Mouse (Mus musculus): ENCODE results near the gene Mettl7b. TPM values are rescaled to one million over a fixed set of nuclear protein-coding genes. Genes with fewer than 3 reads are reported as not detected.
"Not testable (repeated sequence)": the region's sequence is repeated elsewhere in the genome, so short reads cannot be mapped to it uniquely, and the experiment has no call there.

The Mettl7b gene
- not detected for total RNA-seq (2021)

DNA sequence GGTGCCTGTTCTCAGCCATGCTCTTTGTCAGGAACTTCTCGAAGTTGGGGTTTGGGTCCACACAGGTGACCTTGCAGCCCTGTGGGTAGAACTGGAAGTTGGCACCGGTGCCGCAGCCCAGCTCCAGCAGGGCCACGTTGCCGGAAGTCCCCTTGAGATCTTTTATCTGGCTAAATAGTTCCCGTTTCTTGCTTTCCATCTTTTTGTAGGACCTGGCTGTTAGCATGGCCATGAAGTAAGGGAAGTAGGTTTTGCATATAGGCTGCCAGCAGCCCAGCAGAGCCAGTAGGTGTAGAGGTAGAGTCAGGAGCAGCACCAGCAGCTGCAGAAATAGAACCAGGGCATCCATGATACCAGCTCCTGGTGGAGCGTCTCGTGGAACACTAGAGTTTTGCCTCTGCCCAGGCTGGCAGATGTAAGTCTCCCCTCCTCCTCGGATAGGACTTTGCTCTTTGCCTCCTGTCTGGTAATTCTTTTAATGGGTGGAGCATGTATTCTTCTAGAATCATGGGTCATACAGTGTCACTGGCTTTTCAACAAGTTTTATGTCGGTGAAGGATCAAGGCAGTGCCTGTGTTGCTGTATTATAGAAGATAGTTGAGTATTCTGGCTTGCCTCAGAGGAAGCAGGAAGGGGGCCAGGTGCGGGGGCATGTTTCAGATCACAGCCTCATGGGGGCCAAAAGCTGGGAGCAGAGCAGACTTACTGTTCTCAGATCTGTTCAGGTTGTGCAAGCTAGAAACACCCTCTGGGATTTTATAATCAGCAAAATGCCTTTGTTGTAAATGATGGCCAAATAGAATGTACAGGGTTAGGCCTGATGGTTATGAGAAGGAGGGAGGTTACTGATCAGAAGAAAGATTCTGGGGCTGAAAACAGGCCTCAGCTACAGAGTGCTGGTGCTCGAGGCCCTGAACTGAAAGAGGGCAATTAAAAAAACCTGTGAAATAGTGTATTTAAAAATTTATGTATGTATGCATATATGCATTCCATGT, at the start of gene Mettl7b:
TSS of gene Mettl7b (minus strand) at position 399 of the 995 bp plus-strand sequence.
- intact Hi-C loops (cut with DNase I) = no loop called here
- DNase-seq (ENCODE audit: low spot score in 2 of 2) = no peak

DNA sequence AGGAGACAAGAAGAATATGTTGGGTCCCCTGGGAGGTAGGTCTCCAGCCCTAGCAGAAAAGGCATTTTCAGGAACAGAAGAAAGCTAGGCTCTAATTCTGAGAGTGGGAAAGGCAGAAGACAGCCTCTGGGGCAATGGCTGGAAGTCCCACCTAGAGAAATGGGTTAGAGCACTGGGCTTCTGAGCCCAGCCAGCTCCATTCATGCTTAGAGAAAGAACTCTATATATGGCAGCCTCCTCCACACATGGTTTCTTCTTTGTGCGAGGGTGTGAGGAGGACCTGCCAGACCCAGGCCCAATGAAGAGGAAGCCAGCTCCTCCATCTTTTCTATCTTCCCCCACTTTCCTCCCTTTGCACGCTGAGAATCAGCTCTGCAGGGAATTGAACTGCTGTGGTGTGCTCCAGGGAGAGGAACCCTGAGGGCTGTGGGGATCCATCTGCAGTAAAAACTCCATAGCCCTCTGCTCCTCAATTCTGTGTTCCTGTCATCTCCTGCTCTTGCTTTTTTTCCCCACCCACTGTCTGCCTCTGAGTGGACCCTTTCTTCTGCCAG, 49.6 kb upstream of the Mettl7b start, which contains the start of gene Olfr763:
TSS of gene Olfr763 (plus strand) at position 504 of the 554 bp plus-strand sequence.
- intact Hi-C loops (cut with DNase I) = no loop called here

GRCm38 (mm10) chr10:129004032-129004920, 43.5 kb upstream of the Mettl7b start:
- intact Hi-C loops (cut with DNase I) = no loop called here
- no peak for DNase-seq (ENCODE audit: low spot score in 2 of 2)

More for the DNA sequence above, 49.6 kb upstream of the Mettl7b start, which contains the start of gene Olfr763:
- DNase-seq (ENCODE audit: low spot score in 2 of 2) = no peak

DNA sequence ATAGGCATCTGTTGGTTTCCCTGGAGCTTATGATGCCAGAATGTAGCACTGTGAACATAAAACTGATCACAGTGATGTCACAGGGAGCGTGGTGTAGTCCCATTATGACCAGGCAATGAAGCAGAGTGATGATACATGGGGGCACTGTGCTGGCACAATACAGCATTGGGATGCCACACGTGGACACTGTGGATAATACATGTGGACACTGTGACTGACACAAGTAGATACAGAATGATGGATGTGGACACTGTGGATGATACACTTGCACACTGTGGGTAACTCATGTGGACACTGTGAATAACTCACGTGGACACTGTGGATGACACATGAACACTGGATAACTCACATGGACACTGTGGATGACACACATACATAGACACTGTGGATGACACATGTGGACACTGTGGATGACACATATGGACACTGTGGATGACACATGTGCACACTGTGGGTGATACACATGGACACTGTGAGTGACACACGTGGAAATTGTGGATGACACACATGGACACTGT, 35.8 kb upstream of the Mettl7b start:
- intact Hi-C loops (cut with DNase I) = no loop called here
- no peak for DNase-seq (ENCODE audit: low spot score in 2 of 2)

DNA sequence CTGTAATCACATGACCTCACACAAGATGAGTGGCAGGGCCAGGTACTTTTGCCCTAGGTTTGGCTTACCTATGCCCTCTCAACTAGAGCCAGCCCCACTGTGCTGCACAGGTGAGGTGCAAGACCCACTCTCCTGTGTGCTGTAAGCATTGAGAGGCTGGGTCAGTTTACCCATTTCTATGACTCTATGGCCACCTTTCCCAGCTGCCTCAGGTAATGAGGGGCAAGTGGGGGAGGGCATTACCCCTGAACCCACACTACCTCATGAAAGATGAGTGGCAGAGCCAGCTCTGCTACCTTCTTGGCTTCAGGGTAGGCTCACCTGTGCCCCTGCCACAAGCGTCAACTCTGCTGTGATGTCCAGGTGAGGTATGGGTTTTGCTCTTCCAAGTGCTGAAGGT, 35.0 kb upstream of the Mettl7b start:
- intact Hi-C loops (cut with DNase I) = no loop called here
- DNase-seq (ENCODE audit: low spot score in 2 of 2) = no peak

GRCm38 (mm10) chr10:128990994-128991393, 30.2 kb upstream of the Mettl7b start:
- intact Hi-C loops (cut with DNase I) = no loop called here
- no peak for DNase-seq (ENCODE audit: low spot score in 2 of 2)

- not testable (repeated sequence) for DNase-seq (ENCODE audit: low spot score in 2 of 2)
These were observed 29.5 kb upstream of the Mettl7b start for GRCm38 (mm10) chr10:128990129-128990850.

GRCm38 (mm10) chr10:128989131-128989530, 28.3 kb upstream of the Mettl7b start, which contains the start of gene Olfr9:
Gene Olfr9 (plus strand): TSS chr10:128989431.
- intact Hi-C loops (cut with DNase I); DNase-seq (ENCODE audit: low spot score in 2 of 2): not testable (repeated sequence)

More at GRCm38 (mm10) chr10:128990129-128990850, 29.5 kb upstream of the Mettl7b start:
- intact Hi-C loops (cut with DNase I) = not testable (repeated sequence)

GRCm38 (mm10) chr10:128980644-128981365, 20.0 kb upstream of the Mettl7b start:
- no peak for DNase-seq (ENCODE audit: low spot score in 2 of 2)
- intact Hi-C loops (cut with DNase I) = no loop called here

DNA sequence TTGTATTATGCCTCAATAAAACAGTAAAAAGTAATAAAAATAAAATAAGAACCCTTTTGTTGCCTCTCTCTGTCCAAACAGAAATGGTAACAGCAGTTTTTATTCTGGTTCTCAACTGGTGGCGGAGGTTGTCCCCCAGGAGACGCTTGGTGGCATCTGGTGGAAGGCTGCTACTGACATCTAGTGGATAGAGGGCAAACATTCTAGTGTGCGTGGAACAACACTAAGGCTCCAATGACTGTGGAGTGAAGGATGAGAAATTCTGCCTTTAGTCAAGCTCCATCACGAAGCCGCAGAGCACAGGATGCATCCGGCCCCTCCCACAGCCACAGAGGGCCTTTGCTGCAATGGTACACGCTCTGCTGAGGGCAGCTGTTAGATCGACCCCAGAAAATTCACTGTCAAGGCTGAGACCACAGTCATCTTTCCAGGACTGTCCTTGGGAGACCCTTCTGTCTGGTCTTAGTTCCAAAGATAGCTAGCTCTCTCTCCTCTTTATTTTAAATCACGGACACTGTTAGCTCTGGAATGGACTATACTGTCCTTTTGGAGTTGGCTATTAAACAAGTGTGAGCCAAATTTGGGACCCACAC, 16.8 kb upstream of the Mettl7b start:
- intact Hi-C loops (cut with DNase I) = loop anchor here (5.0 to 10.0 kb wide), 3 partner anchors 55 to 243 kb away; partner anchors contain the start of genes Bloc1s1 and Rdh5
- DNase-seq (ENCODE audit: low spot score in 2 of 2) = peak; percentile 41 to 79

DNA sequence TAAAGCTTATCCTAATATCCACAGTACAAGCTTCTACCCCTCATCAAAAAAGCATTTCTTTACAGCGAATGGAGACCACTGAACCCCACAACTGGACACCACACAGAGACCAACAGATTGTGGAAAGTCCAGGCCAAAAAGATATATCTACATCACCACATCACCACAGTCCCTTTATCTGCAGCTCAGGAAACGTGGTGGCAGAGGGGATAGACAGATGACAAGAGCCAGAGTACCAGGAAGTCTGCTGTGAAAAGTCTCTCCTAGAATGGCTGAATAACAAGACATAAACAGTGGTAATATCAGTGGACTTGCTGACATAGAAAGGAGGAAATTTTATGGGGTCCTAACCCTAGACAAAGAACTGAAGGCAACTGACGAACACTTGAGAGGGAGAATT, 15.6 kb upstream of the Mettl7b start:
- intact Hi-C loops (cut with DNase I) = loop anchor here (5.0 to 10.0 kb wide), 3 partner anchors 54 to 242 kb away; partner anchors contain the start of genes Bloc1s1 and Rdh5
- DNase-seq (ENCODE audit: low spot score in 2 of 2) = no peak

DNA sequence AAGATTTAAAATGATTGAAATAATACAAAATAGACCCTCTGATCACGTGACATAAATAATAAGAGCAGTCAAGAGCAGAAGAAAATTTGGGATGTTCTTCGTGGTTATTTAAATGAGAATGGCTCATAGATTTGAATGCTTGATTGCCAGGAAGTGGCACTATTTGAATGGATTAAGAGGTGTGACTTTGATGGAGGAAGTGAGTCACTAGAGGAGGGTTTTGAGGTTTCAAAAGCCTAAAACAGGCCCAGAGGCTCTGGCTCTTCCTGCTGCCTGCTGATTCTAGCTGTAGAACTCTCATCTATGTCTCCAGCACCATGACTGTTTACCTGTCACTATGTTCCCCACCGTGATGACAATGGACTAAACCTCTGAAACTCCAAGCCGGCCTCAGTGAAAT, 12.1 kb upstream of the Mettl7b start:
- intact Hi-C loops (cut with DNase I) = loop anchor here (10.0 kb wide), 1 partner anchor 238 kb away; no protein-coding TSS in a partner anchor
- DNase-seq (ENCODE audit: low spot score in 2 of 2) = no peak

DNA sequence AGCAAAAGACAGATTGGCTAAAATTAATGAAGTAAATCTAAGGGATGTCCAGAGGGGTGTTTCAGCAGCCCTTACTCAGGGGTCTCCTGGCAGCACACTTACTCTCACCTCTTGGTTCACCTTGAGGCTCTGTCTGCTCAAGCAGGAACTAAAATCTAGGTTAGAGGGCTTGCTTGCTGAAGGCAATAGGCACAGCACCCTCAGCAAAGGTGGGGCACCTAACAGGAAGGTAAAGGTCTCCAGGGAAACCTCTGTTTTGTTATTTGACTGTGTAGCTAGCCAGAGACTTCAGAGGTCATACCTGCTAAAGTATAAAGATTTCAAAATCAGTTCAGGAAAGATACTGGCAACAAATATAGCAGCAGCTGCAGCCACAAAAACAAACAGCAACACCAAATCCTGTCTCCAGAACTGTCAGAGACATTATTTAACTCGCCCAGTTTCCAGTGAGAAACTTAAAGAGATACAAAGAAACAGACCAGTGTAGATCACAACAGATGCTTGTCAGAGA, 10.0 kb upstream of the Mettl7b start:
- intact Hi-C loops (cut with DNase I) = loop anchor here (10.0 kb wide), 1 partner anchor 236 kb away; no protein-coding TSS in a partner anchor
- no peak for DNase-seq (ENCODE audit: low spot score in 2 of 2)

DNA sequence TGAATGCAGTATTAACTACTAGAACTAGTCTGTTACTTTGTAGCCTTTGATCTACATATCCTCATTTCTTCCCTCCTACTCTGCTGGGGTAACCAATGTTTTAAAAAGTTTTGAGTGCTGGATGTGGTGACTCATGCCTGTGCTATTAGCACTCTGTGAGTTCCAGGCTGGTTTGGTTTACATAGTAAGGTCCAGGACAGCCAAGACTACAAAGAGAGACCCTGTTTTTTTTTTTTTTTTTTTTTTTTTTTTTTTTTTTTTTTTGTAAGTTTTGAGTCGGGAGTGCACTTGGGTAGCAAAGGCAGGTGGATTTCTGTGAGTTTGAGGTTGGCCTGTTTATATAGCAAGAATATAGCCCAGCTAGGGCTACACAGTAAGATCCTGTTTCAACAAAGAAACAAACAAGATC, 7.6 kb upstream of the Mettl7b start:
- DNase-seq (ENCODE audit: low spot score in 2 of 2) = no peak
- intact Hi-C loops (cut with DNase I) = no loop called here

- intact Hi-C loops (cut with DNase I) = no loop called here
- DNase-seq (ENCODE audit: low spot score in 2 of 2) = no peak
These were observed 5.1 kb upstream of the Mettl7b start for GRCm38 (mm10) chr10:128965871-128966270.

- no peak for DNase-seq (ENCODE audit: low spot score in 2 of 2)
- intact Hi-C loops (cut with DNase I) = no loop called here
These were observed 4.2 kb upstream of the Mettl7b start for GRCm38 (mm10) chr10:128964961-128965360.

DNA sequence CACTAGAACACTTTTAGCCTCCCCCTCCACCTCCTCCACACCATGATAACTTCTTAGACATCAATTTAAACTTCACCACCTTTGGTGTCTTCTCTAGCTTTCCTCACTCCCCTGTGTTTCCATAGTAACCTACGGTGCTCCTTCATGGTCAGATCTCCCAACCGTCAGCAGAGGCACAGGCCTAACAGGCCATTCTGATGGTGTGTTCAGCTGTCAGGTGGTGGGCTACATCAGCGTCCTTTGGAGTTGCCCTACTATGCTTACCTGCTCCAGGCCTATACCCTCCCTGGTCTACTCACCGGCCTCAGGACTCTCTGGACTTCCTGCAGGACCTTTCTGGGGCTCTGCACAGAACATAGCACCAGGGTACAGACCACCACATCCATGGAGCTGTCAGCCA, 646 bp downstream of the Mettl7b start:
- intact Hi-C loops (cut with DNase I) = no loop called here
- no peak for DNase-seq (ENCODE audit: low spot score in 2 of 2)
